Mouse (Mus musculus): Measurements from ENCODE around the gene Col23a1. TPM values are rescaled to one million over a fixed set of nuclear protein-coding genes. Genes with fewer than 3 reads are reported as not detected.
A peak's percentile ranks its signal among the peaks of the same experiment; 100 is the strongest.

Gene Col23a1
- polyA plus RNA-seq, 1 experiment from 2014 or later = 1.7 TPM

DNA sequence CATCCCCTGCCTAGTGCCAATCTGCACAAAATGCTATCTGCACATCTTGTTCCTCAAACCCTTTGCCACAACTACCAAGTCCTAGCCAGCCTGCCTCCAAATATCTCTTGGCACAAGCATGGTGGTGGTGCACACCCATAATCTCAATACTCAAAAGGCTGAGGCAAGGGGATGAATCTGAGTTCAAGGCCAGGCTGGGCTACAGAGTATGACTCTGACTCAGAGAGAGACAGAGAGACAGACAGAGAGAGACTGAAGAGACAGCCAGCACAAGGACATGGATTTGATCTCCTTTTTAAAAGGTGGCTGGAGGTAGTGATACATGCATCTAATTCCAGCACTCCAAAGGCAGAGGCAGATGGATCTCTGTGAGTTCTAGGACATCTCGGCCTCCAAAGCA, 273.6 kb downstream of the Col23a1 start:
- no peaks in the 10 kb centered on the region for H3K36me3 ChIP-seq (ENCODE audit: poor library complexity, severe bottlenecking)
- no peak overlapping the region for H3K27ac ChIP-seq
- H3K4me1 ChIP-seq = no peaks in the 10 kb centered on the region
- 89% methylated on average over 1 of the region's 1 CpGs for WGBS
- no peaks in the 10 kb centered on the region for H3K27me3 ChIP-seq
- H3K9ac ChIP-seq = no peak overlapping the region
- no peak overlapping the region for H3K4me2 ChIP-seq
- H3K4me3 ChIP-seq = no peak overlapping the region
- ATAC-seq = no peak
- H3K9me3 ChIP-seq (replicated peaks) = no peaks in the 10 kb centered on the region

DNA sequence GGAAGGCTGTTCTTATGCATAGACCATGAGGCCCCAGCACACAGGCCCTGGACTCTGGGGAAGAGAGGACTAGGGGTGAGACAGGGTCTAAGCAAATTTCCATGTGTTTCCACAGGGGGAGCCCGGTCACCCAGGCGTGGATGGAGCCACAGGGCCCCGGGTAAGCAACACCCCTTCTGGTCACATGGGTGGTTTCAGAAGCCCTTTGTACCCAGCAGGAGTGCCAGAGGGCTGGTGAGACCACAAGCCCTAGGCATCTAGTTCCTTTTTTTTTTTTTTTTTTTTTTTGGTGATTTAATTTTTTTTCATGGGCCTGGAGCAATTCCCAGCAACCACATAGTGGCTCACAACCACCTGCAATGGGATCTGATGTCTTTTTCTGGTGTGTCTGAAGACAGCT, 275.3 kb downstream of the Col23a1 start:
- ATAC-seq = no peak
- 29% methylated on average over 3 of the region's 3 CpGs for WGBS
- Histone ChIP-seq H3K9ac (no peak overlapping the region), H3K27me3 (no peaks in the 10 kb centered on the region), H3K4me3 (no peak overlapping the region), H3K4me2 (no peak overlapping the region), H3K4me1 (no peaks in the 10 kb centered on the region), H3K9me3 (replicated peaks) (no peaks in the 10 kb centered on the region), H3K27ac (no peak overlapping the region), H3K36me3 (ENCODE audit: poor library complexity, severe bottlenecking) (no peaks in the 10 kb centered on the region)

DNA sequence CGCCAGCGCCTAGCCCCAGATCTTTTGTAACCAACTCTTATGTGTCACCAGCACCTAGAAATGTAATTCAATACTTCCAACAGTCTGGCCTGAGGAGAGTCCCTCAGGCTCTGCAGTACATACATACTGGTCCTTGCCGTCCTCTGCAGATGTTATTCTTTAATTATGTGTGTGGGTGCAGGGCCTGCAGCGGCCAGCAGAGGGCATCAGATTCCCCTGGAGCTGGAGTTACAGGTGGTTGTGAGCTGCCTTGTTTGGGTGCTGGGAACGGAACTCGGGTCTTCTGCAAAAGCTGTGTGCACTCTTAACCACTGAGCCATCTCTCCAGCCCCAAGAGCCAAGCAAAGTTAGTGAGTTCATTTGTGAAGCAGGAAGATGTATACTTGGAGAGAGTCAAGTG, 276.2 kb downstream of the Col23a1 start:
- ATAC-seq = no peak
- WGBS = 90% methylated on average over 6 of the region's 6 CpGs
- H3K27me3 ChIP-seq = no peaks in the 10 kb centered on the region
- no peaks in the 10 kb centered on the region for H3K36me3 ChIP-seq (ENCODE audit: poor library complexity, severe bottlenecking)
- no peak overlapping the region for H3K9ac ChIP-seq
- H3K4me3 ChIP-seq = no peak overlapping the region
- H3K4me1 ChIP-seq = no peaks in the 10 kb centered on the region
- H3K27ac ChIP-seq = no peak overlapping the region
- no peaks in the 10 kb centered on the region for H3K9me3 ChIP-seq (replicated peaks)
- H3K4me2 ChIP-seq = no peak overlapping the region

DNA sequence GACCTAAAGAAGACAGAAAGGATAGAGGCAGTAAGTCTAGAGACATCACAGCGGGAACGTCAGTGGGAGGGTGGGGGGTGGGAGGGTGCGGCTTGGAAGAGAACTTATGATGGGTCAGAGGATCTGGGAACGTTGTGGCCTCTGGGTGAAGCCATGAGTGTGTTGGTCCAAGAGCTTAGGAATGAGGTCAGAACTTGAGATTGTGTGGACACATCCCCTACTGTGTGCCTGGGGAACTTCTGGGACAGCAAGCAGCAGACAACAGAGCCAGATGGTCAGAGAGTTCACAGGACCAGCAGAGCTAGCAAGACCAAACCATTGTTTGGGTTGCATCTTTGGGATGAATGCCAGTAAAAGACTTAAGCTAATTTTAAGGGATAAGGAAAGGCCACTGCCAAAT, 279.1 kb downstream of the Col23a1 start:
- Histone ChIP-seq H3K9ac (no peak overlapping the region), H3K36me3 (ENCODE audit: poor library complexity, severe bottlenecking) (no peaks in the 10 kb centered on the region), H3K4me2 (no peak overlapping the region), H3K9me3 (replicated peaks) (no peaks in the 10 kb centered on the region), H3K4me1 (no peaks in the 10 kb centered on the region), H3K4me3 (no peak overlapping the region), H3K27me3 (no peaks in the 10 kb centered on the region), H3K27ac (no peak overlapping the region)
- no peak for ATAC-seq
- 96% methylated on average over 4 of the region's 4 CpGs for WGBS

DNA sequence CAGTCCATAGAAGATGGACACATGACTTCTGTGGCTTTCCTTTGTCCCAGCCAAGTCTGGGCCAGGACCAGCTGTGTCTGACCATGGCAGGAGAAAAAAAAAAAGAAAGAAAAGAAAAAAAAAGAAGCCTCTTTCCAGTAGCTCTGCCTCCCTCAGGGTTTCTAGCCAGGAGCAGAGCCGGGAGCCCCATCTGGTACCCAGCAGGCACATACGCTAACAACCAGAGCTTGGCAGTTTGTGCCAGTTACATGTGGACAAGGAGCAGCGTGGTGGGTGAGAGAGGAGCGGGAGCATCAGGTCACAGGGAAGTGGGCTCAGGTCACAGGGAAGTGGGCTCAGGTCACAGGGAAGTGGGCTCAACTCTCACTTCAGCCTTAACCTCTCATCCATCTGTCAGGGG, 286.7 kb downstream of the Col23a1 start:
- Histone ChIP-seq H3K4me2 (no peak overlapping the region), H3K36me3 (ENCODE audit: poor library complexity, severe bottlenecking) (no peaks in the 10 kb centered on the region), H3K4me1 (no peaks in the 10 kb centered on the region), H3K9ac (no peak overlapping the region), H3K4me3 (no peak overlapping the region), H3K27me3 (no peaks in the 10 kb centered on the region), H3K9me3 (replicated peaks) (no peaks in the 10 kb centered on the region), H3K27ac (0 out of 2 replicates have a peak overlapping the region, but pooled peaks have one; percentile 21)
- 64% methylated on average over 4 of the region's 4 CpGs for WGBS
- ATAC-seq = no peak

- 88% methylated on average over 7 of the region's 7 CpGs for WGBS
- no peak for ATAC-seq
- Histone ChIP-seq H3K9ac (no peak overlapping the region), H3K4me1 (no peaks in the 10 kb centered on the region), H3K27me3 (no peaks in the 10 kb centered on the region), H3K36me3 (ENCODE audit: poor library complexity, severe bottlenecking) (no peaks in the 10 kb centered on the region), H3K4me3 (no peak overlapping the region), H3K9me3 (replicated peaks) (no peaks in the 10 kb centered on the region), H3K4me2 (no peak overlapping the region), H3K27ac (no peak overlapping the region)
These were observed 287.9 kb downstream of the Col23a1 start for GRCm38 (mm10) chr11:51577587-51577986.

GRCm38 (mm10) chr11:51579024-51579423, 289.3 kb downstream of the Col23a1 start:
- Histone ChIP-seq H3K27ac (no peak overlapping the region), H3K36me3 (ENCODE audit: poor library complexity, severe bottlenecking) (no peaks in the 10 kb centered on the region), H3K9ac (no peak overlapping the region), H3K4me1 (peaks cover 9% of the 10 kb centered on the region), H3K27me3 (no peaks in the 10 kb centered on the region), H3K9me3 (replicated peaks) (no peaks in the 10 kb centered on the region), H3K4me3 (no peak overlapping the region), H3K4me2 (no peak overlapping the region)
- no peak for ATAC-seq
- WGBS = 61% methylated on average over 4 of the region's 4 CpGs

DNA sequence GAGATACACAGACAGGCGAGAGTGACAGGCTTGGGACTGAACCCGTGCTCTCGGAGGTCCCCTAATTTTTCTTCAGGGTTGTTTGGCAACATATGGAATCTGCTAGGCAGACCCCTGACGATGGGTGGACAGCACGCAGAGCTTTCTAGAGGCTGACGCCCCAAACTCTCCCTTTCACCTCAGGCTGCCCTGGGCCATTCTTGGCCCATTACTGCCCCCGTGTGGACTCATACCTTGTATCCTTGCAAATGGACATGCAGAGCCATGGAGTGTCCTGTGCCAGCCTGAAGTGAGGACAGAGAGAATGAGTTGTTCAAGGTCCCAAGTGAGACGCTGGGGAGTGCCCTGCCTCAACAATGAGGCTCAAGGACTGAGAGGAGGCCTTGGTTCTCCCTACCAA, 293.0 kb downstream of the Col23a1 start:
- Histone ChIP-seq H3K4me1 (peaks cover 29% of the 10 kb centered on the region), H3K4me3 (no peak overlapping the region), H3K9me3 (replicated peaks) (no peaks in the 10 kb centered on the region), H3K4me2 (no peak overlapping the region), H3K36me3 (ENCODE audit: poor library complexity, severe bottlenecking) (peaks cover 21% of the 10 kb centered on the region), H3K9ac (no peak overlapping the region), H3K27ac (no peak overlapping the region), H3K27me3 (no peaks in the 10 kb centered on the region)
- WGBS = 31% methylated on average over 8 of the region's 8 CpGs
- ATAC-seq = no peak

DNA sequence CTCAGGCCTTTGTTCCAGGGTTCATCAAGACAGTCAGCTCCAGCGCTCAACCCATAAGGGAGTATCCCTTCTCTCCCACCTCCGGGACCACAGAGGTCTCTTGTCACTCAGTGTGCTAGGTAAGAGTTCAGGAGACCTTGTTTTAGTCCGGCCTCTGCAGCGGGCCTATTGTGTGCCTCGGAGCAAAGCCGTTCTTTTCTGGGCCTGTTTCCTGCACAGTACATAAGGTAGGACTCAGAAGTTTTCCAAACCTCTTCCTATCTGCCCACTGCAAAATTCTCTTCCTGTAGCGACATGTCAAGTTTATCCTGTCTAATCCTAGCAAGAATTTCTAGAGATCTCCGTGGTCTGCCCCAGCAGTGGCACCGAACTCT, 294.3 kb downstream of the Col23a1 start:
- Histone ChIP-seq H3K36me3 (ENCODE audit: poor library complexity, severe bottlenecking) (peaks cover 34% of the 10 kb centered on the region), H3K4me1 (peaks cover 29% of the 10 kb centered on the region), H3K9me3 (replicated peaks) (no peaks in the 10 kb centered on the region), H3K27ac (peak overlapping the region; percentile 95), H3K27me3 (no peaks in the 10 kb centered on the region), H3K4me2 (peak overlapping the region; percentile 89), H3K9ac (peak overlapping the region; percentile 83), H3K4me3 (peak overlapping the region; percentile 63)
- peak; percentile 28; the same call in 1 of the 2 replicates for ATAC-seq
- WGBS = 8% methylated on average over 9 of the region's 9 CpGs

- H3K27me3 ChIP-seq = no peaks in the 10 kb centered on the region
- H3K4me1 ChIP-seq = peaks cover 29% of the 10 kb centered on the region
- H3K9me3 ChIP-seq (replicated peaks) = no peaks in the 10 kb centered on the region
- peak within 1 kb of the TSS; percentile 83 for H3K9ac ChIP-seq
- peak within 1 kb of the TSS; percentile 63 for H3K4me3 ChIP-seq
- WGBS = under 1% methylated on average over 59 of the region's 59 CpGs
- peak within 1 kb of the TSS; percentile 95 for H3K27ac ChIP-seq
- peak within 1 kb of the TSS; percentile 89 for H3K4me2 ChIP-seq
- ATAC-seq = peak; percentile 95
- H3K36me3 ChIP-seq (ENCODE audit: poor library complexity, severe bottlenecking) = peaks cover 40% of the 10 kb centered on the region
These were observed 294.9 kb downstream of the Col23a1 start, which contains the start of gene Phykpl for GRCm38 (mm10) chr11:51584431-51585248. Phykpl (plus strand) TSS chr11:51584757.

DNA sequence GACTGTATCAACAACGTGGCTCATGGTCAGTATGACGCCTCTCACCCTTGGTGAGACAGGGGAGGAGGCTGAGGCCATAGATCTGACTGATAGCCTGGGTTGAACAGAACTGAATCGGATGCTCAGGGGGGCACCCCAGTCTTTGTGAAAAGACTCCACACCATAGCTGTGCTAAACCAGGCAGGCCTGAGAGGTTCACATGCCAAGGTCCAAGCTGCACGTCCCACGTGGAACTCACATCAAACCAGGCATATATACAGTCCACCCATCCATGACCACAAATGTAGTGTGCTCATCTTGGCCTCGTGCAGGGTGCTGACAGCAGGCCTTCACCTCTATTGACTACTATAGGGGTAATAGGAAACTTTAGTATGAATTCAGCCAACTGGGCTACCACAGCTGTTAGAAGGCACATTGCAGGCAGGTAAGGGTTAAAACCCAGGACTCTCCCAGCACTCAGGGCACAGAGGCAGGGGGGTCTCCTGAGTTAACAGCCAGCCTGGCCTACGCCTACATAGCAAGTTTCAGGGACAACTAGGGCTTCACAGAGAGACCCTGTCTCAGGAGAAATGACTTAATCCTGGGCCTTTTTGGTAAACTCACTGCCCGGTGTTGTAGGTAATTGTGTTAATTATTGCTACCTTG, 296.0 kb downstream of the Col23a1 start:
- no peaks in the 10 kb centered on the region for H3K9me3 ChIP-seq (replicated peaks)
- WGBS = 57% methylated on average over 8 of the region's 8 CpGs
- H3K36me3 ChIP-seq (ENCODE audit: poor library complexity, severe bottlenecking) = peaks cover 51% of the 10 kb centered on the region
- peak overlapping the region; percentile 89 for H3K4me2 ChIP-seq
- H3K9ac ChIP-seq = peak overlapping the region; percentile 83
- ATAC-seq = no peak
- no peaks in the 10 kb centered on the region for H3K27me3 ChIP-seq
- peak overlapping the region; percentile 95 for H3K27ac ChIP-seq
- peaks cover 29% of the 10 kb centered on the region for H3K4me1 ChIP-seq
- H3K4me3 ChIP-seq = peak overlapping the region; percentile 63

- H3K4me2 ChIP-seq = no peak overlapping the region
- H3K27ac ChIP-seq = no peak overlapping the region
- ATAC-seq = no peak
- H3K9ac ChIP-seq = no peak overlapping the region
- peaks cover 58% of the 10 kb centered on the region for H3K36me3 ChIP-seq (ENCODE audit: poor library complexity, severe bottlenecking)
- no peaks in the 10 kb centered on the region for H3K27me3 ChIP-seq
- 89% methylated on average over 13 of the region's 13 CpGs for WGBS
- no peak overlapping the region for H3K4me3 ChIP-seq
- H3K4me1 ChIP-seq = peaks cover 29% of the 10 kb centered on the region
- no peaks in the 10 kb centered on the region for H3K9me3 ChIP-seq (replicated peaks)
These were observed 296.7 kb downstream of the Col23a1 start for GRCm38 (mm10) chr11:51586411-51586810.

Measured in forebrain, embryonic 13.5 days (tissue).